Mouse (Mus musculus) ES-Bruce4 (cell line): ENCODE measurements at regions not wholly inside any gene's neighbourhood (a gene's known extent, or its start where the extent isn't known, plus 50 kb on each side); places are given as distances from the start of the nearest gene placed in this dataset.

Source experiments
- EP300 ChIP-seq: IDR thresholded peaks from 2 replicates; pipeline ENCODE4 v1.6.1; 2011; ENCODE audit warnings: low read depth, low read length; ENCODE audit not compliant: insufficient read depth
- POLR2A ChIP-seq: IDR thresholded peaks from one replicate; pipeline ENCODE4 v1.8.1; 2011; ENCODE audit warnings: low read length; ENCODE audit not compliant: insufficient read depth

DNA sequence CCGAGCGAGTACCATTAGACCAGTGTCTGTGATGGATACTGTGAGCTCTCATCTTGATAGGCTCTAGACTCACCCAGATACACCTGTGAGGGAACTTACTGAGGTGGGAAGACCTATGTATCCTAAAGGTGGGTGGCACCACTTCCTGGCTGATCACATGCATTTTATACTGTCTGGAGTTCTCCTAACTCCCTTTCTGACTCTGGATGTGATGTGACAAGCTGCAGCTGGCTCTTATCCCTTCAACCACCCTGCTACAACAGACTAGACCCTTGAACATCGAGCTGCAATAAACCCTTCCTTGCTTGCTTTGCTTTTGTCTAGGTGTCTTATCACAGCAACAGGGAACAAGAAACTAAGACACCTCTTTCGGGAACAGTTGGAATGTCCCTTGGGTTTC is 143.3 kb downstream of the Cd24a start:
- TF ChIP-seq POLR2A, result no peak
- no peak for TF ChIP-seq EP300
